Mouse (Mus musculus) MEL (cell line): ENCODE data around the gene Ap3b1. TPM values are rescaled to one million over a fixed set of nuclear protein-coding genes. Genes with fewer than 3 reads are reported as not detected.
A peak's percentile ranks its signal among the peaks of the same experiment; 100 is the strongest.

Experiments used
- DNase-seq: peaks from one replicate; pipeline ENCODE4 v3.0.0; 2011; ENCODE audit warnings: low read depth, low spot score
- H3K27ac ChIP-seq: 2 replicates; pipeline ENCODE4 v1.5.1; 2012; ENCODE audit warnings: low read depth, mild to moderate bottlenecking, control low read depth, low read length, moderate library complexity; ENCODE audit not compliant: control insufficient read depth
- H3K27me3 ChIP-seq, 2 experiments: fragments of 150-350 bp in 1 of 2; sonication (generic) in 1 of 2; 2 replicates each; pipeline ENCODE4 v1.6.1; 2012; ENCODE audit warnings: low read length in 2 of 2, mild to moderate bottlenecking in 2 of 2, improper control_type of control experiment in 1 of 2, moderate library complexity in 1 of 2; ENCODE audit not compliant: insufficient read depth in 2 of 2, control insufficient read depth in 1 of 2
- H3K36me3 ChIP-seq, 2 experiments: 2 replicates each; pipeline ENCODE4 v1.6.1; 2012 to 2014; ENCODE audit warnings: low read length in 2 of 2, improper control_type of control experiment in 1 of 2, inconsistent platforms in 1 of 2, mild to moderate bottlenecking in 1 of 2; ENCODE audit not compliant: insufficient read depth in 2 of 2, control insufficient read depth in 1 of 2
- H3K4me1 ChIP-seq, 2 experiments: fragments of 150-350 bp in 1 of 2; sonication (generic) in 1 of 2; 2 replicates each; pipeline ENCODE4 v1.6.1; 2012; ENCODE audit warnings: low read length in 2 of 2, improper control_type of control experiment in 1 of 2, mild to moderate bottlenecking in 1 of 2; ENCODE audit not compliant: insufficient read depth in 2 of 2, control insufficient read depth in 1 of 2
- H3K4me3 ChIP-seq, 2 experiments: fragments of 150-350 bp in 1 of 2; sonication (generic) in 1 of 2; 2 replicates each; pipeline ENCODE4 v1.5.1; 2012; ENCODE audit warnings: low read depth in 2 of 2, low read length in 2 of 2, mild to moderate bottlenecking in 2 of 2, moderate library complexity in 2 of 2, control low read depth in 1 of 2, improper control_type of control experiment in 1 of 2; ENCODE audit not compliant: control insufficient read depth in 1 of 2, insufficient read depth in 1 of 2
- H3K79me2 ChIP-seq: 2 replicates; pipeline ENCODE4 v1.6.1; 2012; ENCODE audit warnings: mild to moderate bottlenecking, low read length, moderate library complexity; ENCODE audit not compliant: control insufficient read depth, poor library complexity, insufficient read depth
- H3K9ac ChIP-seq: 2 replicates; pipeline ENCODE4 v1.6.1; 2012; ENCODE audit warnings: low read depth, mild to moderate bottlenecking, control low read depth, low read length, moderate library complexity; ENCODE audit not compliant: control insufficient read depth, poor library complexity, severe bottlenecking
- H3K9me3 ChIP-seq: fragments of 150-350 bp; sonication (generic); replicated peaks from 2 replicates; pipeline ENCODE4 v1.6.1; 2012; ENCODE audit warnings: mild to moderate bottlenecking, low read length, improper control_type of control experiment, moderate library complexity; ENCODE audit not compliant: insufficient read depth
- BHLHE40 ChIP-seq: IDR thresholded peaks from 2 replicates; pipeline ENCODE4 v1.6.1; 2012; ENCODE audit warnings: low read depth, mild to moderate bottlenecking, inconsistent platforms, low read length, improper control_type of control experiment, borderline replicate concordance
- CHD2 ChIP-seq: IDR thresholded peaks from 2 replicates; pipeline ENCODE4 v1.6.1; 2011; ENCODE audit warnings: low read length, improper control_type of control experiment
- CTCF ChIP-seq, 3 experiments: IDR thresholded peaks in 2 of 3; conservative IDR thresholded peaks in 1 of 3; 2 replicates each; pipeline ENCODE4 v1.5.1; 2011 to 2012; ENCODE audit warnings: low read length in 3 of 3, low read depth in 2 of 3, mild to moderate bottlenecking in 2 of 3, improper control_type of control experiment in 1 of 3, inconsistent platforms in 1 of 3, mixed read lengths in 1 of 3, moderate library complexity in 1 of 3; ENCODE audit not compliant: control insufficient read depth in 1 of 3, insufficient read depth in 1 of 3, poor library complexity in 1 of 3, severe bottlenecking in 1 of 3
- E2F4 ChIP-seq: IDR thresholded peaks from 2 replicates; pipeline ENCODE4 v1.6.1; 2011; ENCODE audit warnings: low read depth, low read length, improper control_type of control experiment, borderline replicate concordance
- EP300 ChIP-seq, 2 experiments: IDR thresholded peaks; 2 replicates each; pipeline ENCODE4 v1.6.1; 2011; ENCODE audit warnings: improper control_type of control experiment in 2 of 2, low read length in 2 of 2, low read depth in 1 of 2, mild to moderate bottlenecking in 1 of 2
- ETS1 ChIP-seq: IDR thresholded peaks from 2 replicates; pipeline ENCODE4 v1.6.1; 2012; ENCODE audit warnings: low read depth, mild to moderate bottlenecking, inconsistent platforms, low read length, improper control_type of control experiment, moderate library complexity
- GATA1 ChIP-seq: IDR thresholded peaks from 2 replicates; pipeline ENCODE4 v1.6.1; 2011; ENCODE audit warnings: low read depth, low read length, improper control_type of control experiment
- HCFC1 ChIP-seq: IDR thresholded peaks from 2 replicates; pipeline ENCODE4 v1.6.1; 2012; ENCODE audit warnings: low read depth, mild to moderate bottlenecking, inconsistent platforms, low read length, improper control_type of control experiment, moderate library complexity
- JUND ChIP-seq: IDR thresholded peaks from 2 replicates; pipeline ENCODE4 v1.6.1; 2011; ENCODE audit warnings: low read depth, mild to moderate bottlenecking, improper control_type of control experiment, low read length
- MAFK ChIP-seq: IDR thresholded peaks from 2 replicates; pipeline ENCODE4 v1.6.1; 2011; ENCODE audit warnings: low read depth, mild to moderate bottlenecking, low read length, improper control_type of control experiment, borderline replicate concordance
- MAX ChIP-seq: IDR thresholded peaks from 2 replicates; pipeline ENCODE4 v1.6.1; 2011; ENCODE audit warnings: low read length, improper control_type of control experiment
- MAZ ChIP-seq: IDR thresholded peaks from 2 replicates; pipeline ENCODE4 v1.6.1; 2012; ENCODE audit warnings: low read depth, mild to moderate bottlenecking, inconsistent platforms, low read length, improper control_type of control experiment
- MEF2A ChIP-seq: IDR thresholded peaks from 2 replicates; pipeline ENCODE4 v1.6.1; 2014; ENCODE audit warnings: low read depth, mild to moderate bottlenecking, inconsistent platforms, low read length, improper control_type of control experiment; ENCODE audit not compliant: poor library complexity, insufficient replicate concordance, severe bottlenecking; ENCODE audit errors: extremely low read depth
- MXI1 ChIP-seq: IDR thresholded peaks from 2 replicates; pipeline ENCODE4 v1.6.1; 2011; ENCODE audit warnings: mild to moderate bottlenecking, low read depth, low read length, improper control_type of control experiment
- MYC ChIP-seq: IDR thresholded peaks from 2 replicates; pipeline ENCODE4 v1.6.1; 2011; ENCODE audit warnings: low read depth, mild to moderate bottlenecking, low read length, improper control_type of control experiment, moderate library complexity
- NELFE ChIP-seq: IDR thresholded peaks from 2 replicates; pipeline ENCODE4 v1.6.1; 2011; ENCODE audit warnings: low read depth, low read length, improper control_type of control experiment
- POLR2A ChIP-seq, 2 experiments: IDR thresholded peaks; 2 replicates each; pipeline ENCODE4 v1.6.1; 2011 to 2012; ENCODE audit warnings: low read length in 2 of 2, mild to moderate bottlenecking in 2 of 2, control low read depth in 1 of 2, improper control_type of control experiment in 1 of 2, low read depth in 1 of 2, moderate library complexity in 1 of 2; ENCODE audit not compliant: control insufficient read depth in 1 of 2, insufficient read depth in 1 of 2, poor library complexity in 1 of 2
- POLR2AphosphoS2 ChIP-seq: IDR thresholded peaks from 2 replicates; pipeline ENCODE4 v1.6.1; 2011; ENCODE audit warnings: low read length, improper control_type of control experiment
- POLR2AphosphoS5 ChIP-seq: IDR thresholded peaks from 2 replicates; pipeline ENCODE4 v1.6.1; 2012; ENCODE audit warnings: low read depth, borderline replicate concordance, mild to moderate bottlenecking, inconsistent platforms, low read length, moderate library complexity, mixed read lengths
- RAD21 ChIP-seq: IDR thresholded peaks from 2 replicates; pipeline ENCODE4 v1.6.1; 2011; ENCODE audit warnings: mild to moderate bottlenecking, low read depth, low read length, improper control_type of control experiment
- RCOR1 ChIP-seq: IDR thresholded peaks from 2 replicates; pipeline ENCODE4 v1.6.1; 2012; ENCODE audit warnings: low read depth, mild to moderate bottlenecking, inconsistent platforms, low read length, improper control_type of control experiment
- SIN3A ChIP-seq: IDR thresholded peaks from 2 replicates; pipeline ENCODE4 v1.6.1; 2012; ENCODE audit warnings: low read length, improper control_type of control experiment, inconsistent platforms
- SMC3 ChIP-seq: IDR thresholded peaks from 2 replicates; pipeline ENCODE4 v1.6.1; 2011; ENCODE audit warnings: low read depth, low read length, improper control_type of control experiment
- TAL1 ChIP-seq: IDR thresholded peaks from 2 replicates; pipeline ENCODE4 v1.6.1; 2012; ENCODE audit warnings: mild to moderate bottlenecking, inconsistent platforms, low read length, moderate library complexity, mixed read lengths
- TCF12 ChIP-seq: IDR thresholded peaks from 2 replicates; pipeline ENCODE4 v1.6.1; 2014; ENCODE audit warnings: low read depth, mild to moderate bottlenecking, inconsistent platforms, low read length, improper control_type of control experiment, moderate library complexity
- USF1 ChIP-seq: IDR thresholded peaks from 2 replicates; pipeline ENCODE4 v1.6.1; 2014; ENCODE audit warnings: low read depth, mild to moderate bottlenecking, inconsistent platforms, low read length, improper control_type of control experiment, moderate library complexity
- USF2 ChIP-seq, 2 experiments: IDR thresholded peaks; 2 replicates each; pipeline ENCODE4 v1.6.1; 2011 to 2012; ENCODE audit warnings: improper control_type of control experiment in 2 of 2, low read length in 2 of 2, borderline replicate concordance in 1 of 2, inconsistent platforms in 1 of 2, low read depth in 1 of 2, mild to moderate bottlenecking in 1 of 2; ENCODE audit not compliant: insufficient read depth in 1 of 2
- ZC3H11A ChIP-seq: IDR thresholded peaks from 2 replicates; pipeline ENCODE4 v1.6.1; 2012; ENCODE audit warnings: low read depth, mild to moderate bottlenecking, inconsistent platforms, low read length, improper control_type of control experiment
- ZMIZ1 ChIP-seq: IDR thresholded peaks from 2 replicates; pipeline ENCODE4 v1.6.1; 2012; ENCODE audit warnings: low read depth, mild to moderate bottlenecking, inconsistent platforms, low read length, improper control_type of control experiment, moderate library complexity
- ZNF384 ChIP-seq: IDR thresholded peaks from 2 replicates; pipeline ENCODE4 v1.6.1; 2012; ENCODE audit warnings: low read depth, mild to moderate bottlenecking, inconsistent platforms, low read length, improper control_type of control experiment
- polyA plus RNA-seq, 2 experiments: library from polyadenylated mRNA; stranded (reverse) in 1 of 2; unstranded in 1 of 2; fragments of >175 nt in 1 of 2; fragments of >200 nt in 1 of 2; gene quantifications; 2 replicates each; pipeline versions ENCODE4 v1.2.1 to v1.2.4; 2012; ENCODE audit warnings: low replicate concordance in 2 of 2, low read depth in 1 of 2; ENCODE audit not compliant: insufficient read length in 2 of 2, insufficient read depth in 1 of 2, missing spikeins in 1 of 2
- total RNA-seq: library from RNA; depleted of rRNA; stranded (reverse); fragments of 300-350 nt; gene quantifications from 2 replicates; pipeline ENCODE4 v1.2.3, GENCODE M21; 2012

The Ap3b1 gene
- total and polyA plus RNA-seq, 3 experiments, result 36.7 to 74.5 TPM; not detected in 1

DNA sequence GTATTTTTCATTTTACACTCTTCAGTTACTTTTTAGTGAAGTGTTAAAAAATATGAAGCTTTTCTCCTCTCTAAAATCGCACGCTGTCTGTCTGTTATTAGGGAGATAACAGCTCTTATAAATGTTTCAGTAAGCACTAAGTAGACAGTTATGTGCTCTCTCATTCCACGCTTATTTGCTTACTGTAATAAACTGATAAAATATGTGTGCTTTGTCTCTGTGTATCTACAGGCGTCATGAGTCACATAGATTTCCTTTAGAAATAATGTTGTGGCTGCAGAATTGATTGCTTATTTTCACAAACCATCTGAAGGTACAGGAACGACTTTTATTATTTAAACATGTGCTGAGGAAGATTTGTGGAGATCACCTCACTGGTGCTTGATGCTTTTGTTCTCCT is 164.5 kb downstream of the Ap3b1 start (continued):
- TF ChIP-seq MYC (peak; percentile 92), CTCF (IDR thresholded peaks at IDR 0.05 in 2 of 3, conservative IDR thresholded peaks at IDR 0.05 in 1 of 3; ENCODE audit: control insufficient read depth in 1 of 3, insufficient read depth in 1 of 3, low read depth in 2 of 3, low read length in 3 of 3, poor library complexity in 1 of 3, severe bottlenecking in 1 of 3) (no peak), MEF2A (no peak), GATA1 (peak; percentile 90), ZC3H11A (no peak), CHD2 (no peak), BHLHE40 (no peak; the same call in 1 of the 2 replicates), MAFK (peak; percentile 57; the same call in 1 of the 2 replicates), NELFE (no peak), MXI1 (peak; percentile 70), ETS1 (peak; percentile 88), TCF12 (peak; percentile 90), SMC3 (0 out of 2 replicates have a peak, but pooled peaks have one; percentile 7), RCOR1 (peak; percentile 90), TAL1 (peak; percentile 79), SIN3A (peak; percentile 87), E2F4 (no peak), RAD21 (no peak), POLR2AphosphoS5 (no peak), USF2 (IDR thresholded peaks at IDR 0.05; ENCODE audit: borderline replicate concordance in 1 of 2, insufficient read depth in 1 of 2, low read depth in 1 of 2, low read length in 2 of 2) (no peak), ZMIZ1 (no peak), POLR2A (IDR thresholded peaks at IDR 0.05; ENCODE audit: control insufficient read depth in 1 of 2, insufficient read depth in 1 of 2, low read depth in 1 of 2, low read length in 2 of 2, poor library complexity in 1 of 2) (no peak)

DNA sequence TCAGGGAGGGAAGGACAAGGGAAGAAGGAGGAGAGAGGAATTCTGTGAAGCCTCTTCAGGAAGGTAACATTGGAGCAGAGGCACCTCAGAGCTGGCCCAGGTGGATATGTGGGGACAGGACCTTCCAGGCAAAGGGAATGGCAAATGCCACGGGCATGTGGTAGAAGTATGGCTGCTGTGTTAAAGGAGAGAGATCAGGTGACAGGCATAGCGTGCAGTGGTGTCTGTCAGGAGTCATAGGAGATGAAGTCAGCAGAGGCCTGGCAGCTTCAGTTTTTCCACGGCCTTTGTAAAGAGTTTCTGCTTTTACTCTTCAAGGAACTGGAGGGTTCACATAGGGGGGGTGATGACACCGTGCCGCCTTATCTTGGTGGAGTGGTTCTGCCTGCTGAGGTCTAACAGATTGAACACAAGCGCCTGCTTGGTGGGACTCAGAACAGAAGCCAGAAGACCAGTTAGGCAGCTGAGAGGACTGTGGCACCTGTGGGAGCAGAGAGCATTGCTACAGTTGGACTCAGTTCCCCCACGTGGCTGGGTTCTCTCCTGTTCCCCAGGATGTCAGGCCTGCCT is 166.0 kb downstream of the Ap3b1 start:
- peak overlapping the region; percentile 75 for H3K27ac ChIP-seq
- peaks cover 19 to 20% of the 10 kb centered on the region in 2 experiments for H3K4me1 ChIP-seq
- H3K4me3 ChIP-seq, result peak overlapping the region in 1 of 2 experiments; percentile 0; a peak in 2 of 4 replicates
- peaks cover 1 to 24% of the 10 kb centered on the region in 2 experiments for H3K36me3 ChIP-seq
- no peaks in the 10 kb centered on the region for H3K9me3 ChIP-seq
- DNase-seq, result peak; percentile 90
- peak overlapping the region; percentile 50 for H3K9ac ChIP-seq
- no peaks in the 10 kb centered on the region for H3K27me3 ChIP-seq
- no peaks in the 10 kb centered on the region for H3K79me2 ChIP-seq
- TF ChIP-seq USF1, result peak; percentile 65
- no peak for TF ChIP-seq USF2 (IDR thresholded peaks at IDR 0.05; ENCODE audit: borderline replicate concordance in 1 of 2, insufficient read depth in 1 of 2, low read depth in 1 of 2, low read length in 2 of 2)
- no peak for TF ChIP-seq JUND
- peak; percentile 31; the same call in 1 of the 2 replicates for TF ChIP-seq HCFC1
- TF ChIP-seq MAZ, result peak; percentile 22; the same call in 1 of the 2 replicates
- peak; percentile 68 for TF ChIP-seq TCF12
- TF ChIP-seq TAL1, result peak; percentile 43
- TF ChIP-seq BHLHE40, result 0 out of 2 replicates have a peak, but pooled peaks have one; percentile 35
- peak in 1 of 2 experiments; percentile 74; a peak in 3 of 4 replicates for TF ChIP-seq EP300 (IDR thresholded peaks at IDR 0.05; ENCODE audit: low read depth in 1 of 2, low read length in 2 of 2)
- TF ChIP-seq ETS1, result 0 out of 2 replicates have a peak, but pooled peaks have one; percentile 77
- no peak for TF ChIP-seq MAFK
- no peak for TF ChIP-seq ZC3H11A
- 0 out of 4 replicates have a peak, but pooled peaks of 1 of the 2 experiments have one; percentile 34 for TF ChIP-seq POLR2A (IDR thresholded peaks at IDR 0.05; ENCODE audit: control insufficient read depth in 1 of 2, insufficient read depth in 1 of 2, low read depth in 1 of 2, low read length in 2 of 2, poor library complexity in 1 of 2)
- peak; percentile 53 for TF ChIP-seq RCOR1
- TF ChIP-seq ZNF384, result no peak
- TF ChIP-seq SIN3A, result peak; percentile 45; the same call in 1 of the 2 replicates
- peak; percentile 49; the same call in 1 of the 2 replicates for TF ChIP-seq MAX
- TF ChIP-seq CTCF (IDR thresholded peaks at IDR 0.05 in 2 of 3, conservative IDR thresholded peaks at IDR 0.05 in 1 of 3; ENCODE audit: control insufficient read depth in 1 of 3, insufficient read depth in 1 of 3, low read depth in 2 of 3, low read length in 3 of 3, poor library complexity in 1 of 3, severe bottlenecking in 1 of 3), result no peak
- no peak for TF ChIP-seq POLR2AphosphoS2
- no peak for TF ChIP-seq RAD21
- 0 out of 2 replicates have a peak, but pooled peaks have one; percentile 25 for TF ChIP-seq MYC
